Mouse (Mus musculus) central nervous system, embryonic 18 days (tissue): ENCODE data around the gene Kcnmb1. TPM values are rescaled to one million over a fixed set of nuclear protein-coding genes. Genes with fewer than 3 reads are reported as not detected.

Experiments
- polyA plus RNA-seq: library from polyadenylated mRNA; depleted of rRNA; stranded (reverse); fragments of >200 nt; gene quantifications from 2 replicates; pipeline ENCODE4 v1.2.3, GENCODE M21; 2012; rRNA removed

The Kcnmb1 gene
- 0.16 and 0.19 TPM in 2 replicates for polyA plus RNA-seq

DNA sequence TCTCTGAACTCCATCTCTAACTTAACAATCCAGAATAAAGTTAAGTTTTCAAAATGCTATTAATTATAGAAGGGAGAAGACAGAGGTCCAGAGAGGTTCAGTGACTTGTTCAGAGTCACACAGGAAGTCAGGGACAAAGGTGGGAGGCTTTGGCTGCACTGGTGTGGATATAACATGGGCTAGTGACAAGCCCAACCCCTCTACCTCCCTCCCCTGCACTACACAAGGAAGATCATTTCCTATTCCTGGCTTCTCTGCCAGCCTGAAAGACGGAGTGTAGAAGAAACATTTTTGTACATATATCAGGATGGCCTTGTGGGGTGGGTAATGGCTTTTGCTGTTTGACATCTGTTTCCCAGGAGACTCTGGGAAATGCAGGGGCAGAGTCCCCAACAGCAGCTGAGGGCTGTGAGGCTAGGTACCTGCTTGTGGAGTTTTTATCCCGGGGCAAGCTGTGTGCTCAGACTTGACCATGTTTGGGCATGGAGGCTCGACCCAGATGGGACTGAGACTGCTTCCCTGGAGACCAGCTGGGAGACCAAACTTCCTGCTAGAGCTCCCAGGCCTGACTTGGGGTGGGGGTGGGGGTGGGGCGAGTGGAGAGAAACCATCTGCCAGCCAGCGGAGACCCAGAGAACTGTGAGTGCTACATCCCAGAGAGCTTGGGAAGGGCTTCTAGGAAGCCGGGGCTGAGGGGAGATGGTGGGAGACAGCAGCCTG is at the start of gene Kcnmb1:
Gene Kcnmb1 (plus strand): TSS at position 326 of the 720 bp plus-strand sequence.

DNA sequence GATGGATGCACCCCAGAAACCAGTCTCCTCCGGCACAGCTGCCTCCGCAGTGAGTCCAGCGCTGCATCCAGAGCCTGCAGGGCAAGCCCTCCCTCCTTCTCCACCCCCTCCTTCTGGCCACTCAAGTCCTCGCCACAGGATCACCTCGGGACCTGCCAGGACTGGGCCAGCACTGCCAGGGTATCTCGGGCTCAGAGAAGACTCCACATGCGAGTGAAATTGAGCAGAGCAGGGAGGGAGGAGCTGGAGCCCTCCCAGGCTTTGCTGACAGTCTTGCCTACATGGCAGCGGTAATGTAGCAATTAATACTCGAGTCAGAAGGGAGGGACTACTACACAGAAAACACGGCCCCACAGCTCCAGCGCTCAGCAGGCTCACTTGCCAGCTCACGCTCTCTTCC is 30.1 kb downstream of the Kcnmb1 start, which contains the start of gene Kcnip1:
Gene Kcnip1 (minus strand): TSS at position 215 of the 400 bp plus-strand sequence.

Other genes starting within 250 kb of the Kcnmb1 start
- 66.0 and 72.3 TPM in 2 replicates for gene Kcnip1, start 30.1 kb downstream of the Kcnmb1 start, polyA plus RNA-seq
- 2.4 and 2.5 TPM in 2 replicates for gene Lcp2, start 83.9 kb downstream of the Kcnmb1 start, polyA plus RNA-seq
- gene 4930469K13Rik, start 135.5 kb downstream of the Kcnmb1 start, polyA plus RNA-seq = not detected in 2 replicates
- gene Foxi1, start 245.1 kb downstream of the Kcnmb1 start, polyA plus RNA-seq = not detected in 2 replicates